Mouse (Mus musculus) liver, embryonic 16.5 days (tissue): ENCODE data around the gene Sel1l3. TPM values are rescaled to one million over a fixed set of nuclear protein-coding genes. Genes with fewer than 3 reads are reported as not detected.

Experiments used
- ATAC-seq: fragments of 200-750 bp; cut with Nextera tagmentation; 2 replicates; pipeline ENCODE4 v1.8.0; 2017; ENCODE audit warnings: low read depth, mild to moderate bottlenecking, moderate number of reproducible peaks, moderate library complexity
- H3K27ac ChIP-seq: fragments of 300-500 bp; sonication (generic); 2 replicates; pipeline ENCODE4 v1.5.1; 2014; ENCODE audit warnings: mild to moderate bottlenecking, low read length
- H3K27me3 ChIP-seq: fragments of 300-500 bp; sonication (generic); 2 replicates; pipeline ENCODE4 v1.6.1; 2014; ENCODE audit warnings: low read depth, low read length, mixed read lengths; ENCODE audit not compliant: control insufficient read depth, insufficient read depth
- H3K36me3 ChIP-seq: fragments of 300-500 bp; sonication (generic); 2 replicates; pipeline ENCODE4 v1.6.1; 2014; ENCODE audit warnings: mild to moderate bottlenecking; ENCODE audit not compliant: control insufficient read depth, insufficient read depth
- H3K4me1 ChIP-seq: fragments of 300-500 bp; sonication (generic); 2 replicates; pipeline ENCODE4 v1.6.1; 2014; ENCODE audit warnings: low read depth, low read length, mixed read lengths; ENCODE audit not compliant: control insufficient read depth
- H3K4me2 ChIP-seq: fragments of 300-500 bp; sonication (generic); 2 replicates; pipeline ENCODE4 v1.6.1; 2014; ENCODE audit warnings: low read depth, low read length, mixed read lengths
- H3K4me3 ChIP-seq: fragments of 300-500 bp; sonication (generic); 2 replicates; pipeline ENCODE4 v1.5.1; 2014; ENCODE audit warnings: low read depth, mild to moderate bottlenecking, low read length
- H3K9ac ChIP-seq: fragments of 300-500 bp; sonication (generic); 2 replicates; pipeline ENCODE4 v1.6.1; 2014; ENCODE audit warnings: low read depth, low read length
- H3K9me3 ChIP-seq: fragments of 300-500 bp; sonication (generic); replicated peaks from 2 replicates; pipeline ENCODE4 v1.6.1; 2016; ENCODE audit warnings: low read length; ENCODE audit not compliant: control insufficient read depth
- WGBS: fragments of 180-500 bp; shearing (Covaris S2); extraction: QIAGEN DNeasy Blood & Tissue Kit; methylation state at CpG from one replicate; pipeline ENCODE4 v1.1.7; 2014; ENCODE audit not compliant: insufficient replicate concordance; 5-methylcytosine and 5-hydroxymethylcytosine counted together
- polyA plus RNA-seq: library from polyadenylated mRNA; unstranded; fragments of >200 nt; fragmentation: Nextera tagmentation; extraction: Ambion mirVana; gene quantifications from 2 replicates; pipeline ENCODE4 v1.2.1, GENCODE M21; 2015

Gene Sel1l3
- polyA plus RNA-seq, 1 experiment from 2014 or later: 0.21 TPM

DNA sequence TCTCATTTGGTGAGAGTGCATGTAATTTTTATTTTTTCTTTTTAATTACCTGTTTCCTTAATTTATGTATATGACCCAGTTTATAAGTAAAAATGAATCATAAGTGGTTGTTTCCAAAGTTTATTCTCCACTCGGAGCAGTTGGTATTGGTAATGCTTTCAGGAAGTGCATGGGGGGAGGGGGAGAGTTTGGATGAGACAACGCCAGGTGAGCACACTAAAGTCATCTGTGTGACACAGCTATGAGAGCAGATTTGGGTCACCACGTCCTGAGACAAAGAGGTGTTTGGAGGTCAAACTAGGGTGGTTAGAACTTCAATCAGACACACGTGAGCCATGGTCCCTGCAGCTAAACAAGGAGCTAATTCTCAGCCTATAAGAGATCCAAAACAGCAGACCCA, 89.0 kb downstream of the Sel1l3 start:
- no peak overlapping the region for H3K4me2 ChIP-seq
- WGBS: 38% methylated on average over 4 of the region's 4 CpGs
- H3K4me1 ChIP-seq: no peaks in the 10 kb centered on the region
- no peak overlapping the region for H3K9ac ChIP-seq
- H3K4me3 ChIP-seq: no peak overlapping the region
- no peak overlapping the region for H3K27ac ChIP-seq
- H3K9me3 ChIP-seq: no peaks in the 10 kb centered on the region
- ATAC-seq: no peak
- H3K27me3 ChIP-seq: no peaks in the 10 kb centered on the region
- H3K36me3 ChIP-seq: no peaks in the 10 kb centered on the region

DNA sequence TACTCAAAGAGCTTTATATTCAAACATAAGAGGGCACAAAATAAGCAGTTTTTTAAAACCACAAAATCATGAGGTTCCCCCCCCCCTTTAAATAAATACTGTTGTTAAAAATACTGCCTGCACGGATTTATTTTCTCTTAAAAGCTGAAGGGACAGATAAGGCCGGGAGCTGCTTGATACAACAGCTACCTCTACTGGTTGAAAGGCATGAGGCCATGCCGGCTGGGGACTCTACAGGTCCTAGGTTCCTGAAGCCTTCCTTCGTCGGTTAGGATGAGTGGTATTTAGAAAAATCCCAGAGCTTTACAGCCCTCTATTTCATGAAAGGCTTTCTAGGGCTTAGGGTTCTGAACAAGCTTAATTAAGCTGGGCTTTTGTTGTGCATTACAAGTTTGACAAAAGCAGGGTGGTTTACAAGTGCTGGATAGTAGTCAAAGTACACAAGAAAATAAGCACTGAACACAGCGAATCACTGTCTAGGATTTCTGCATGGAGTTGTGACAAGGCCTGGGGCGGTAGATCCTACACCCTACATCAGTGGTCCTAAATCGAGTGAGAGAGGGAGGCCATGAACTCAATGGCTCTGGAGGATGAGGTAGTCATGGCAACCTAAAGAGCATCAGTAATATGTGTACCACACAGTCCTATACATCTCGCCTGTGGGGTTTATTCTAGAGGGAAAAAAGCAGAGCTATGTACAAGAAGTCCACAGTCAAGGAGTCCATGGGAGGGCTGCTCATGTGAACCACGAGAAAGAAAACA, 90.0 kb downstream of the Sel1l3 start:
- 42% methylated on average over 10 of the region's 10 CpGs for WGBS
- no peaks in the 10 kb centered on the region for H3K9me3 ChIP-seq
- no peaks in the 10 kb centered on the region for H3K27me3 ChIP-seq
- no peak for ATAC-seq
- no peak overlapping the region for H3K4me2 ChIP-seq
- H3K4me1 ChIP-seq: no peaks in the 10 kb centered on the region
- H3K9ac ChIP-seq: no peak overlapping the region
- H3K27ac ChIP-seq: no peak overlapping the region
- no peaks in the 10 kb centered on the region for H3K36me3 ChIP-seq
- H3K4me3 ChIP-seq: no peak overlapping the region

- ATAC-seq: no peak
- H3K36me3 ChIP-seq: no peaks in the 10 kb centered on the region
Observed at GRCm38 (mm10) chr5:53119689-53120088, 94.0 kb downstream of the Sel1l3 start.

DNA sequence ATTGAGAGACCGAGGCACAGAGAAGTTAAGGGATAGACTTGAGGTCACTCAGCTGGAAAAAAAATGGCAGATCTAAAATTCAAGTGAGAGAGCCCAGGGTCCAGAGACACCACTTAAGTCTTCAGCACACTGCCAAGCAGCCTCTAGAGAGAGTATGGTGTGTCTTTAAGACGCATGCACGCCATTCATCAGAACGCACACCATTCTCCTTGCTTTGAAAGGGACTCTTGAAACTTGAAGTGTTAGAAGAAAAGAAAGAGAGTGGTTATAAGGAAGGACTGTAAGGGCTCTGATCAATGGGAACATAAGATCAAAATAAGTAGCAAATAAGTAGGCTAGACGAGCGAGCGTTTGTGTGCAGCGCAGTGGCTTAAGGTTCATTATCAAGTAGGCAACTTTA, 95.5 kb downstream of the Sel1l3 start:
- Histone ChIP-seq H3K9me3 (0 out of 2 replicates have a peak, but pooled peaks cover under 1% of the 10 kb centered on the region), H3K27ac (no peak overlapping the region), H3K4me3 (no peak overlapping the region), H3K36me3 (no peaks in the 10 kb centered on the region), H3K27me3 (no peaks in the 10 kb centered on the region), H3K9ac (no peak overlapping the region), H3K4me2 (no peak overlapping the region), H3K4me1 (no peaks in the 10 kb centered on the region)
- WGBS: 79% methylated on average over 8 of the region's 8 CpGs
- ATAC-seq: no peak

More at GRCm38 (mm10) chr5:53119689-53120088, 94.0 kb downstream of the Sel1l3 start:
- Histone ChIP-seq H3K9me3 (no peaks in the 10 kb centered on the region), H3K4me1 (no peaks in the 10 kb centered on the region), H3K27me3 (no peaks in the 10 kb centered on the region), H3K4me3 (no peak overlapping the region), H3K4me2 (no peak overlapping the region), H3K27ac (no peak overlapping the region), H3K9ac (no peak overlapping the region)
- 54% methylated on average over 3 of the region's 3 CpGs for WGBS

DNA sequence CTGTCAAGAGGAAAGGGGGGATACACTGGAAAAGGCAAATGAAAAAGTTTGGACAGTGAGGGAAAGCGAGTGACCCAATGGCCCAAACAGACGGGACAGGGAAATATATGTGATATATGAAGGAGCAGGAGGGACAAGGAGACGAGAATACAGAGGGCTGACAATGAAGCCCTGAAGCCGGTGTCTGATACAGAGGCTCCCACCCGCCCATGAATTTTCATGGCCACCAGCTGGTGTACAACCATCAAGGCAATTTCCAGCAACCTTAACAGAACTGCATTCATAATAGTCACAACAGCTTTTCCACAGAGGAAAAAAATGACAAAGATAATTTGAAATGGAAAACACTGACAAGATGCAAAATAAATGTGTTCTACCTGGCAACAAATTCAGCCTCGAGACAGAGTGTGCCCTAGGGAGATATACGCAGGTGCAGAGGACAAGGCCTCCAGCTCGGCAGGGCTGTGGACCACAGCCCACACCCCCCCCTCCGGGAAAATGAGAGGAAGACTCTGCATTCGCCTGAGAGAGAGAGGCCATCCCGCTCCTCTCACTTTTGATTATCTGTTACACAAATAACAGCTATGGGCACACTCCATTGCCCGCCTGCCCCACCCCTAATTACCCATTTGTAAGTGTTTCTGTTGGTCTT, 99.0 kb downstream of the Sel1l3 start:
- Histone ChIP-seq H3K4me2 (no peak overlapping the region), H3K27me3 (no peaks in the 10 kb centered on the region), H3K9me3 (0 out of 2 replicates have a peak, but pooled peaks cover 2% of the 10 kb centered on the region), H3K4me3 (no peak overlapping the region), H3K9ac (no peak overlapping the region), H3K27ac (no peak overlapping the region), H3K4me1 (no peaks in the 10 kb centered on the region), H3K36me3 (no peaks in the 10 kb centered on the region)
- ATAC-seq: no peak
- WGBS: 65% methylated on average over 12 of the region's 12 CpGs

DNA sequence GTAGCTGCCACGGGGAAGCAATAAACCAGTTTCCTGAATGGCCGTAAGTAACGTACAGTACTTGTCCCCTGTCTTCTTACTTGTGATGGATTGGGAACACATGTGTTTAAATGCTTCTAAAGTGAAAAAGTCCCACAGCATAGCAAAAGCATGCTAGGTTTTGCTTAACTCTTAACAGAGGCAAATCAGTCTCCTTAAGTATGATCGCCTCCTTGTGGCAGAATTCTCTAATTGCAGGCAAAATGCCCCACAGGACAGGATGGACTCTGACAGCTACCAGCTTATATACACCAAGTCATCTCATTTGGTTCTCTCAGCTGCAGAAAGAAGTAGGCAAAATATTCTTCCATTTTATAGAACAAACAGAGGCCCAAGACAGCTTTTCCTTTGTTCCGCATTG, 100.8 kb downstream of the Sel1l3 start:
- Histone ChIP-seq H3K4me1 (no peaks in the 10 kb centered on the region), H3K4me2 (no peak overlapping the region), H3K27me3 (no peaks in the 10 kb centered on the region), H3K4me3 (no peak overlapping the region), H3K36me3 (no peaks in the 10 kb centered on the region), H3K9ac (no peak overlapping the region), H3K9me3 (0 out of 2 replicates have a peak, but pooled peaks cover 2% of the 10 kb centered on the region), H3K27ac (no peak overlapping the region)
- WGBS: 80% methylated on average over 5 of the region's 5 CpGs
- ATAC-seq: no peak

GRCm38 (mm10) chr5:53111036-53111435, 102.7 kb downstream of the Sel1l3 start:
- Histone ChIP-seq H3K9ac (no peak overlapping the region), H3K9me3 (0 out of 2 replicates have a peak, but pooled peaks cover 2% of the 10 kb centered on the region), H3K4me2 (no peak overlapping the region), H3K27me3 (no peaks in the 10 kb centered on the region), H3K4me1 (no peaks in the 10 kb centered on the region), H3K4me3 (no peak overlapping the region), H3K36me3 (no peaks in the 10 kb centered on the region), H3K27ac (no peak overlapping the region)
- no peak for ATAC-seq
- 64% methylated on average over 5 of the region's 5 CpGs for WGBS

- no peak overlapping the region for H3K27ac ChIP-seq
- no peak overlapping the region for H3K4me2 ChIP-seq
- H3K4me1 ChIP-seq: no peaks in the 10 kb centered on the region
- 54% methylated on average over 4 of the region's 4 CpGs for WGBS
- H3K9ac ChIP-seq: no peak overlapping the region
- H3K4me3 ChIP-seq: no peak overlapping the region
- no peaks in the 10 kb centered on the region for H3K27me3 ChIP-seq
- 0 out of 2 replicates have a peak, but pooled peaks cover 2% of the 10 kb centered on the region for H3K9me3 ChIP-seq
- H3K36me3 ChIP-seq: no peaks in the 10 kb centered on the region
- no peak for ATAC-seq
Observed at GRCm38 (mm10) chr5:53110225-53110624, 103.5 kb downstream of the Sel1l3 start.

- Histone ChIP-seq H3K27ac (no peak overlapping the region), H3K4me1 (no peaks in the 10 kb centered on the region), H3K36me3 (no peaks in the 10 kb centered on the region), H3K4me3 (no peak overlapping the region), H3K9ac (no peak overlapping the region), H3K4me2 (no peak overlapping the region), H3K27me3 (no peaks in the 10 kb centered on the region), H3K9me3 (0 out of 2 replicates have a peak, but pooled peaks cover 2% of the 10 kb centered on the region)
- ATAC-seq: no peak
- WGBS: 59% methylated on average over 1 of the region's 1 CpGs
Observed at GRCm38 (mm10) chr5:53108668-53109067, 105.1 kb downstream of the Sel1l3 start.
